Mouse (Mus musculus): ENCODE data around the gene Armh2. TPM values are rescaled to one million over a fixed set of nuclear protein-coding genes. Genes with fewer than 3 reads are reported as not detected.

Gene Armh2
- total RNA-seq (2023), result not detected

GRCm38 (mm10) chr13:24741028-24741427, at the start of gene Armh2:
Gene Armh2 (plus strand): TSS chr13:24741232.

GRCm38 (mm10) chr13:24761403-24762227, 20.6 kb downstream of the Armh2 start, which contains the start of gene Gmnn:
Gene Gmnn (minus strand): TSS chr13:24761923.

Other genes with a start within 250 kb of the Armh2 start
- 100 to 1,000 TPM; 291 to 296 TPM for gene Ripor2, start 159.0 kb upstream of the Armh2 start, total RNA-seq (2023)
- gene Gmnn, start 20.7 kb downstream of the Armh2 start, total RNA-seq (2023), result 10 to 100 TPM; 35.9 to 40.2 TPM
- 100 to 1,000 TPM; 150 to 172 TPM for gene BC005537, start 60.4 kb downstream of the Armh2 start, total RNA-seq (2023)
- gene Acot13, start 90.3 kb downstream of the Armh2 start, total RNA-seq (2023), result 10 to 100 TPM in 1 of 2 experiments, 1 to 10 TPM in 1; 8.7 to 10.3 TPM
- 10 to 100 TPM; 22.7 to 24.9 TPM for gene Tdp2, start 90.4 kb downstream of the Armh2 start, total RNA-seq (2023)
- gene D130043K22Rik, start 103.9 kb downstream of the Armh2 start, total RNA-seq (2023), result not detected
- gene Aldh5a1, start 196.4 kb downstream of the Armh2 start, total RNA-seq (2023), result 1 to 10 TPM in 1 of 2 experiments, under 1 TPM in 1; 0.66 to 1.3 TPM
- gene Gpld1, start 201.9 kb downstream of the Armh2 start, total RNA-seq (2023), result under 1 TPM; 0.59 to 0.82 TPM